Comparison of ENCODE assay signal across 17 mouse cellular contexts in genomic region chr15:7062698-7063009, GRCm38 (mm10). TPM values are rescaled to one million over a fixed set of nuclear protein-coding genes. Genes with fewer than 3 reads are reported as not detected.
DNase-seq lines count a peak whose midpoint lies in the region; ATAC-seq and TF ChIP-seq lines count a peak whose summit lies in the region.
"Had no signal": no experiment of that assay in that cellular context is flagged by ENCODE, and none has a peak within 500 bp of the region (broad histone marks: within the 10 kb centered on the region; RNA-seq: fewer than 3 reads in every experiment).

No protein-coding gene starts in this region.

- no peaks in the 10 kb centered on the region for H3K36me3 ChIP-seq in forebrain, embryonic 11.5 days (ENCODE audit: control insufficient read depth, insufficient read depth, low read length)
- H3K36me3 ChIP-seq in forebrain, embryonic 16.5 days (ENCODE audit: control insufficient read depth, insufficient read depth) = no peaks in the 10 kb centered on the region
- no peaks in the 10 kb centered on the region for H3K36me3 ChIP-seq in limb, embryonic 12.5 days
- H3K36me3 ChIP-seq: liver, embryonic 12.5 days had no signal

- H3K4me3 ChIP-seq in layer of hippocampus, adult 2 months = no peak overlapping the region
- H3K4me3 ChIP-seq in forebrain, embryonic 11.5 days (ENCODE audit: low read depth, low read length) = no peak overlapping the region
- H3K4me3 ChIP-seq in forebrain, embryonic 16.5 days (replicated peaks; ENCODE audit: low read length) = no peak overlapping the region
- no peak overlapping the region for H3K4me3 ChIP-seq in limb, embryonic 12.5 days (replicated peaks)
- H3K4me3 ChIP-seq: heart, adult 2 months; liver, embryonic 12.5 days; megakaryocyte, embryonic 14.5 days had no signal

- ATAC-seq in forebrain, embryonic 11.5 days (replicated peaks; ENCODE audit: low FRiP score) = peak; percentile 53; the same call in 1 of the 2 replicates
- ATAC-seq in forebrain, embryonic 16.5 days = peak; percentile 72
- no peak; the same call in 1 of the 2 replicates for ATAC-seq in limb, embryonic 12.5 days (ENCODE audit: insufficient number of reproducible peaks, insufficient read depth, low FRiP score, low TSS enrichment, low read depth)
- ATAC-seq: intestine, embryonic 16.5 days; liver, embryonic 12.5 days had no signal

- no peaks in the 10 kb centered on the region for H3K27me3 ChIP-seq in forebrain, embryonic 11.5 days (ENCODE audit: control insufficient read depth, insufficient read depth, low read length)
- H3K27me3 ChIP-seq in forebrain, embryonic 16.5 days (replicated peaks; ENCODE audit: control insufficient read depth, insufficient read depth, low read length) = no peaks in the 10 kb centered on the region
- no peaks in the 10 kb centered on the region for H3K27me3 ChIP-seq in limb, embryonic 12.5 days

- H3K9ac ChIP-seq in forebrain, embryonic 11.5 days (ENCODE audit: low read length) = no peak overlapping the region
- H3K9ac ChIP-seq in forebrain, embryonic 16.5 days (replicated peaks; ENCODE audit: low read depth, low read length) = no peak overlapping the region
- no peak overlapping the region for H3K9ac ChIP-seq in limb, embryonic 12.5 days (replicated peaks)
- H3K9ac ChIP-seq: liver, embryonic 12.5 days had no signal

- no peaks in the 10 kb centered on the region for H3K9me3 ChIP-seq in forebrain, embryonic 11.5 days (ENCODE audit: control insufficient read depth, low read length)
- H3K9me3 ChIP-seq in forebrain, embryonic 16.5 days (ENCODE audit: control insufficient read depth, low read length) = no peaks in the 10 kb centered on the region
- no peaks in the 10 kb centered on the region for H3K9me3 ChIP-seq in limb, embryonic 12.5 days
- H3K9me3 ChIP-seq: liver, embryonic 12.5 days; megakaryocyte, embryonic 14.5 days had no signal

- 0 out of 2 replicates have a peak, but pooled peaks have one; percentile 10 for TF ChIP-seq CTCF in layer of hippocampus, adult 2 months (conservative IDR thresholded peaks at IDR 0.05)

- no peak for DNase-seq in layer of hippocampus, adult 2 months (ENCODE audit: low spot score in 2 of 2)
- DNase-seq in layer of hippocampus, adult 9-11 months = no peak
- DNase-seq in forebrain, embryonic 11.5 days (ENCODE audit: low spot score) = no peak
- DNase-seq in right cerebral cortex, postnatal 25 days = no peak
- DNase-seq in gastrocnemius, postnatal 4 days (ENCODE audit: low spot score in 2 of 2) = no peak
- DNase-seq: cerebellum, postnatal 36 days; gastrocnemius, postnatal 10 days; heart, adult 2 months; heart, postnatal 36 days; layer of hippocampus, postnatal 36 days; lung, adult 2 months; thymus, adult 2 months had no signal

- no peak overlapping the region for H3K27ac ChIP-seq in layer of hippocampus, adult 2 months
- no peak overlapping the region for H3K27ac ChIP-seq in forebrain, embryonic 11.5 days (ENCODE audit: low read depth, low read length)
- peak overlapping the region; percentile 60 for H3K27ac ChIP-seq in forebrain, embryonic 16.5 days (ENCODE audit: low read length)
- H3K27ac ChIP-seq in limb, embryonic 12.5 days = peak overlapping the region; percentile 74; the same call in 1 of the 2 replicates
- H3K27ac ChIP-seq: heart, adult 2 months; liver, embryonic 12.5 days had no signal

- H3K4me1 ChIP-seq in forebrain, embryonic 11.5 days (replicated peaks; ENCODE audit: control insufficient read depth, insufficient read depth, low read length) = peaks cover 3% of the 10 kb centered on the region; the same call in 1 of the 2 replicates
- peaks cover 9% of the 10 kb centered on the region for H3K4me1 ChIP-seq in forebrain, embryonic 16.5 days (replicated peaks; ENCODE audit: control insufficient read depth, insufficient read depth, low read length)
- H3K4me1 ChIP-seq in limb, embryonic 12.5 days (replicated peaks) = peaks cover 14% of the 10 kb centered on the region
- H3K4me1 ChIP-seq: liver, embryonic 12.5 days had no signal

- 79% methylated on average over 1 of the region's 1 CpGs for WGBS in forebrain, embryonic 11.5 days
- 92% methylated on average over 1 of the region's 1 CpGs for WGBS in forebrain, embryonic 16.5 days
- WGBS in limb, embryonic 12.5 days = 97% methylated on average over 1 of the region's 1 CpGs

- no peak overlapping the region for H3K4me2 ChIP-seq in forebrain, embryonic 11.5 days (ENCODE audit: low read depth, low read length, severe bottlenecking)
- no peak overlapping the region for H3K4me2 ChIP-seq in forebrain, embryonic 16.5 days (ENCODE audit: low read length)
- H3K4me2 ChIP-seq in limb, embryonic 12.5 days = no peak overlapping the region
- H3K4me2 ChIP-seq: liver, embryonic 12.5 days had no signal

RNA-seq across cellular contexts. Expression of gene Lifr, which starts 27.8 kb away (rescaled TPM):
- total RNA-seq in layer of hippocampus, adult 2 months (2021) = 10 to 100 TPM; 51.3 to 52.9 TPM
- 9.4 and 10.7 TPM in 2 replicates for polyA plus RNA-seq in forebrain, embryonic 11.5 days (2014; fragmentation: Nextera tagmentation; extraction: Ambion mirVana)
- 7.4 and 9.2 TPM in 2 replicates for polyA plus RNA-seq in forebrain, embryonic 16.5 days (2015; fragmentation: Nextera tagmentation; extraction: Ambion mirVana)
- 15.8 and 18.4 TPM in 2 replicates for polyA plus RNA-seq in limb, embryonic 12.5 days (2016; fragmentation: Nextera tagmentation; extraction: Ambion mirVana)
- 10 to 100 TPM; 58.4 to 59.1 TPM for total RNA-seq in gastrocnemius, postnatal 4 days (2021)

Comparison
In these comparisons a context has a peak if more than half of its experiments do, and no peak if none do; other contexts are left out.
1. H3K27ac ChIP-seq: peak in forebrain, embryonic 16.5 days (single experiment) and limb, embryonic 12.5 days (single experiment); none in layer of hippocampus, adult 2 months (single experiment) and forebrain, embryonic 11.5 days (single experiment).